Mouse (Mus musculus): ENCODE measurements around the gene Lrrn4cl.

DNA sequence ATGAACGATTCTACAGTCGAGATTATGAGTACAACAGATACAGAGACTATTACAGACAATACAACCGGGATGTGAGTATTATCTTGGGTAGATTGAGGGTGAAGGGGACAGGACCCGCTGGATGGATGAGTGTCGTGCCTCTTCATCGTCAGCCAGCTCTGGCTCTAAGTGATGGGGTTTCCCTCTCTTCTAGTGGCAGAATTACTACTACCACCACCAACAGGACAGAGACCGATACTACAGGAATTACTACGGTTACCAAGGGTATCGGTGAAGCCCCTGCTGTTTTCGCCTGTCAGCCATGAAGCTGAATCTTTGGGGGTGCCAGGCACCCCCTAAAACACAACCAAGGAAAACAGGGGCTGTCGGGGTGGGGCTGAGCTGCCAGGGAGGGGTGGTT is 19.3 kb upstream of the Lrrn4cl start:
- TF ChIP-seq CTCF (IDR thresholded peaks at IDR 0.05; ENCODE audit: low read depth) (no peak), EP300 (IDR thresholded peaks at IDR 0.05; ENCODE audit: low read depth) (no peak)

Measured in heart, postnatal 0 days (tissue).